Mouse (Mus musculus) left cerebral cortex, postnatal 25 days (tissue): ENCODE measurements around the gene Rspo1. TPM values are rescaled to one million over a fixed set of nuclear protein-coding genes. Genes with fewer than 3 reads are reported as not detected.
A peak's percentile ranks its signal among the peaks of the same experiment; 100 is the strongest.

Experiments
- DNase-seq, 2 experiments: peaks; one replicate each; pipeline ENCODE4 v3.0.0; 2022; ENCODE audit warnings: low spot score in 2 of 2, mixed read lengths in 1 of 2
- intact Hi-C: fragments of 180-260 bp; cut with DNase I; formaldehyde crosslinking; loops from one replicate; pipeline ENCODE4 v1.15.1; 2025
- total RNA-seq, 2 experiments: library from RNA; stranded (reverse); gene quantifications; 2 replicates each; pipeline ENCODE4 v1.2.3; 2021

The Rspo1 gene
- total RNA-seq, 2 experiments from 2014 or later = 12.7 to 13.2 TPM

- no peak for DNase-seq
- intact Hi-C loops = no loop called here
Observed at GRCm38 (mm10) chr4:124970677-124971076, 15.6 kb upstream of the Rspo1 start.

- intact Hi-C loops = no loop called here
- no peak for DNase-seq
Observed at GRCm38 (mm10) chr4:124971094-124971493, 15.1 kb upstream of the Rspo1 start.

GRCm38 (mm10) chr4:124972316-124972715 is 13.9 kb upstream of the Rspo1 start:
- DNase-seq = no peak
- intact Hi-C loops = no loop called here

GRCm38 (mm10) chr4:124973296-124973695 is 12.9 kb upstream of the Rspo1 start:
- intact Hi-C loops = no loop called here
- DNase-seq = no peak

GRCm38 (mm10) chr4:124978201-124978600 is 8.0 kb upstream of the Rspo1 start:
- intact Hi-C loops = no loop called here
- DNase-seq = no peak

GRCm38 (mm10) chr4:124983893-124984526 is 2.2 kb upstream of the Rspo1 start:
- intact Hi-C loops = loop anchor here (2.0 kb wide), 1 partner anchor 37 kb away; no protein-coding TSS in a partner anchor

GRCm38 (mm10) chr4:124984871-124985670 is 1.2 kb upstream of the Rspo1 start:
- DNase-seq = peak in 1 of 2 experiments; percentile 69
- intact Hi-C loops = loop anchor here (2.0 kb wide), 1 partner anchor 36 kb away; no protein-coding TSS in a partner anchor

More at GRCm38 (mm10) chr4:124983893-124984526, 2.2 kb upstream of the Rspo1 start:
- DNase-seq = no peak

- intact Hi-C loops = no loop called here
- no peak for DNase-seq
Observed at GRCm38 (mm10) chr4:124986739-124987710, 795 bp downstream of the Rspo1 start.

- no peak for DNase-seq
- intact Hi-C loops = no loop called here
Observed at GRCm38 (mm10) chr4:124987711-124988097, 1.5 kb downstream of the Rspo1 start.

GRCm38 (mm10) chr4:124988382-124988781 is 2.2 kb downstream of the Rspo1 start:
- intact Hi-C loops = no loop called here
- DNase-seq = no peak

- intact Hi-C loops = no loop called here
- DNase-seq = no peak
Observed at GRCm38 (mm10) chr4:124989787-124990253, 3.6 kb downstream of the Rspo1 start.

- intact Hi-C loops = no loop called here
- no peak for DNase-seq
Observed at GRCm38 (mm10) chr4:124990325-124990724, 4.1 kb downstream of the Rspo1 start.

- intact Hi-C loops = no loop called here
- DNase-seq = no peak
Observed at GRCm38 (mm10) chr4:124997479-124998147, 11.4 kb downstream of the Rspo1 start.

GRCm38 (mm10) chr4:124999548-124999947 is 13.3 kb downstream of the Rspo1 start:
- peak in 1 of 2 experiments; percentile 52 for DNase-seq
- intact Hi-C loops = no loop called here

GRCm38 (mm10) chr4:125002978-125003377 is 16.7 kb downstream of the Rspo1 start:
- DNase-seq = no peak
- intact Hi-C loops = no loop called here

- DNase-seq = no peak
- intact Hi-C loops = no loop called here
Observed at GRCm38 (mm10) chr4:125004886-125005285, 18.7 kb downstream of the Rspo1 start.

- intact Hi-C loops = no loop called here
- no peak for DNase-seq
Observed at GRCm38 (mm10) chr4:125007460-125007859, 21.2 kb downstream of the Rspo1 start.

GRCm38 (mm10) chr4:125008220-125008619 is 22.0 kb downstream of the Rspo1 start:
- intact Hi-C loops = no loop called here
- DNase-seq = no peak

GRCm38 (mm10) chr4:125008712-125009111 is 22.5 kb downstream of the Rspo1 start:
- peak in 1 of 2 experiments; percentile 48 for DNase-seq
- intact Hi-C loops = no loop called here
